Mouse (Mus musculus) stomach, postnatal 0 days (tissue): Measurements from ENCODE around the gene Prr19.

Experiments used
- CTCF ChIP-seq: IDR thresholded peaks from 2 replicates; pipeline ENCODE4 v1.5.1; 2016; ENCODE audit warnings: antibody characterized with exemption, low read depth, mild to moderate bottlenecking, moderate library complexity
- EP300 ChIP-seq: optimal IDR thresholded peaks from 2 replicates; pipeline ENCODE3; 2016; ENCODE audit warnings: antibody characterized with exemption

GRCm38 (mm10) chr7:25290463-25290862, 10.7 kb upstream of the Prr19 start:
- TF ChIP-seq EP300 (no peak), CTCF (no peak)
